Mouse (Mus musculus): Measurements from ENCODE around the gene Fam155a. TPM values are rescaled to one million over a fixed set of nuclear protein-coding genes. Genes with fewer than 3 reads are reported as not detected.

Gene Fam155a
- polyA plus RNA-seq, 1 experiment from 2014 or later: 0.93 TPM

DNA sequence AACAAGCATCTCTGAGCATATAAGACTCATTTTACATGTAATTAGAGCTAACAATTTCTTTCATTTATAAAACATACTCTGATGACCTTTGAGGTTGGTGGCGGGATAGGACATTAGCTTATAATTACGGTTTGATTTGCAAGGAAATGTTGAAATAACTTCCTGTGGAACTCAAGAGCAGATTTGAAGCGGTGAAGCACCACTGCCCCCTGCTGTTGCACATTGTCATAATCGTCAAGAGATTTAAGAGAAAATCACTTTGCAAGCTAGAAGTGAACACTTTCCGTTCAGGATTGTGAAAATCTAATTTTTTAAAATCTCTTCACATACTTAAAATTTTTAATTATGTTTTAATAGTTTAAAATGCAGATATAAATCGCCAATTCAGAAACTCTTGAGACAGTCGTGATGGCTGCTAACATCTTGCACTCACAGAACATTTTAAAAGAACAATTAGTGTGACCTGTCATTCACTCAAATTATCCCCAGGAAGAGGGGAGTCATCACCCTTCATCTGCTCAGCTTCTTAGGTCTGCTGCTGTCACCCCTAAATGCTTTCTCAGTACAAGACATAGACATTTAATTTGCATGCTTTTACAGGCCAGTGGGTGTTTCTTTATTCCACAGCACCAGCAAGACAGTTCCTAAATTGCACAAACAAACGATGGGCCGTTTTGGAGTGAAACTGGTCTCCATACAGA, 595.9 kb downstream of the Fam155a start:
- H3K27me3 ChIP-seq (ENCODE audit: control insufficient read depth, insufficient read depth, low read length): no peaks in the 10 kb centered on the region
- 24% methylated on average over 9 of the region's 9 CpGs for WGBS
- ATAC-seq (ENCODE audit: low FRiP score, low TSS enrichment) (no peak), DNase-seq (ENCODE audit: low spot score) (peak; percentile 79)
- H3K9ac ChIP-seq (ENCODE audit: low read length): no peak overlapping the region
- H3K4me3 ChIP-seq (ENCODE audit: low read depth, low read length): no peak overlapping the region
- no peaks in the 10 kb centered on the region for H3K36me3 ChIP-seq (ENCODE audit: control insufficient read depth, insufficient read depth, low read length)
- no peak overlapping the region for H3K27ac ChIP-seq (replicated peaks)
- H3K4me2 ChIP-seq (replicated peaks; ENCODE audit: low read depth): no peak overlapping the region
- no peaks in the 10 kb centered on the region for H3K9me3 ChIP-seq (ENCODE audit: control insufficient read depth, low read length)
- TF ChIP-seq EP300 (optimal IDR thresholded peaks at IDR 0.05) (no peak), CTCF (IDR thresholded peaks at IDR 0.05; ENCODE audit: low read depth) (peak; percentile 95)
- no peaks in the 10 kb centered on the region for H3K4me1 ChIP-seq (replicated peaks; ENCODE audit: control insufficient read depth, insufficient read depth)

- no peaks in the 10 kb centered on the region for H3K36me3 ChIP-seq (ENCODE audit: control insufficient read depth, insufficient read depth, low read length)
- H3K9me3 ChIP-seq (ENCODE audit: control insufficient read depth, low read length): no peaks in the 10 kb centered on the region
- WGBS: 52% methylated on average over 5 of the region's 5 CpGs
- DNase-seq (ENCODE audit: low spot score) (peak; percentile 29), ATAC-seq (ENCODE audit: low FRiP score, low TSS enrichment) (peak; percentile 60)
- H3K9ac ChIP-seq (ENCODE audit: low read length): no peak overlapping the region
- H3K4me2 ChIP-seq (replicated peaks; ENCODE audit: low read depth): no peak overlapping the region
- no peak for TF ChIP-seq CTCF (IDR thresholded peaks at IDR 0.05; ENCODE audit: low read depth)
- TF ChIP-seq EP300 (optimal IDR thresholded peaks at IDR 0.05): no peak
- H3K4me1 ChIP-seq (replicated peaks; ENCODE audit: control insufficient read depth, insufficient read depth): no peaks in the 10 kb centered on the region
- no peaks in the 10 kb centered on the region for H3K27me3 ChIP-seq (ENCODE audit: control insufficient read depth, insufficient read depth, low read length)
- no peak overlapping the region for H3K27ac ChIP-seq (replicated peaks)
- H3K4me3 ChIP-seq (ENCODE audit: low read depth, low read length): no peak overlapping the region
These were observed 599.1 kb downstream of the Fam155a start for GRCm38 (mm10) chr8:9171848-9172247.

DNA sequence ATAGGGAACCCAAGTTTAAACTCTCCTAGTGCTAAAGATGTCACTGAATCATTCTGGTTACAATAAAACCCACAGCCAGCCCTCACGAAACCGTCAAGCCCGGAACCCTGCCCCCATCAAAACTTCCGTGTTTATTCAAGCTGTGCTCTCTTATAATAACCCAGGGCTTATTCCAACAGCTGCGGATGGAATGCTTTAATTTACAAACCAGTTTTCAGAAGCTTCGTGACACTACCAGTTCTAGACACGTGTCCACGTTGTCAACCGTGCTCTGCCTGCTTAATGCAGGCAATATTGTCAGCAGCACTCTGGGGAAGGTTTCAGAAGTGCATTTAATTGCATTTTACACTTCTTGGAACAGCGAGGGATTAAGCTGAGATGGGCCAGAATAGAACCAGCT, 603.0 kb downstream of the Fam155a start:
- ATAC-seq (ENCODE audit: low FRiP score, low TSS enrichment) (no peak), DNase-seq (ENCODE audit: low spot score) (no peak)
- 25% methylated on average over 10 of the region's 10 CpGs for WGBS
- no peak for TF ChIP-seq CTCF (IDR thresholded peaks at IDR 0.05; ENCODE audit: low read depth)
- no peak for TF ChIP-seq EP300 (optimal IDR thresholded peaks at IDR 0.05)
- H3K27ac ChIP-seq (replicated peaks): no peak overlapping the region
- no peaks in the 10 kb centered on the region for H3K9me3 ChIP-seq (ENCODE audit: control insufficient read depth, low read length)
- no peak overlapping the region for H3K9ac ChIP-seq (ENCODE audit: low read length)
- H3K4me1 ChIP-seq (replicated peaks; ENCODE audit: control insufficient read depth, insufficient read depth): no peaks in the 10 kb centered on the region
- H3K27me3 ChIP-seq (ENCODE audit: control insufficient read depth, insufficient read depth, low read length): no peaks in the 10 kb centered on the region
- no peak overlapping the region for H3K4me2 ChIP-seq (replicated peaks; ENCODE audit: low read depth)
- no peak overlapping the region for H3K4me3 ChIP-seq (ENCODE audit: low read depth, low read length)
- no peaks in the 10 kb centered on the region for H3K36me3 ChIP-seq (ENCODE audit: control insufficient read depth, insufficient read depth, low read length)

- WGBS: 56% methylated on average over 4 of the region's 4 CpGs
- no peak for DNase-seq (ENCODE audit: low spot score)
These were observed 609.4 kb downstream of the Fam155a start for GRCm38 (mm10) chr8:9161606-9162005.

GRCm38 (mm10) chr8:9159322-9159721, 611.6 kb downstream of the Fam155a start:
- TF ChIP-seq EP300 (optimal IDR thresholded peaks at IDR 0.05) (no peak), CTCF (IDR thresholded peaks at IDR 0.05; ENCODE audit: low read depth) (no peak)
- Histone ChIP-seq H3K36me3 (ENCODE audit: control insufficient read depth, insufficient read depth, low read length) (no peaks in the 10 kb centered on the region), H3K4me2 (replicated peaks; ENCODE audit: low read depth) (no peak overlapping the region), H3K27me3 (ENCODE audit: control insufficient read depth, insufficient read depth, low read length) (no peaks in the 10 kb centered on the region), H3K9me3 (ENCODE audit: control insufficient read depth, low read length) (no peaks in the 10 kb centered on the region), H3K4me3 (ENCODE audit: low read depth, low read length) (no peak overlapping the region), H3K27ac (replicated peaks) (no peak overlapping the region), H3K9ac (ENCODE audit: low read length) (no peak overlapping the region), H3K4me1 (replicated peaks; ENCODE audit: control insufficient read depth, insufficient read depth) (no peaks in the 10 kb centered on the region)
- ATAC-seq (ENCODE audit: low FRiP score, low TSS enrichment) (no peak), DNase-seq (ENCODE audit: low spot score) (no peak)
- WGBS: 76% methylated on average over 7 of the region's 7 CpGs

More at GRCm38 (mm10) chr8:9161606-9162005, 609.4 kb downstream of the Fam155a start:
- no peak for ATAC-seq (ENCODE audit: low FRiP score, low TSS enrichment)
- no peaks in the 10 kb centered on the region for H3K27me3 ChIP-seq (ENCODE audit: control insufficient read depth, insufficient read depth, low read length)
- no peaks in the 10 kb centered on the region for H3K4me1 ChIP-seq (replicated peaks; ENCODE audit: control insufficient read depth, insufficient read depth)
- TF ChIP-seq CTCF (IDR thresholded peaks at IDR 0.05; ENCODE audit: low read depth) (no peak), EP300 (optimal IDR thresholded peaks at IDR 0.05) (no peak)
- no peak overlapping the region for H3K4me2 ChIP-seq (replicated peaks; ENCODE audit: low read depth)
- no peaks in the 10 kb centered on the region for H3K36me3 ChIP-seq (ENCODE audit: control insufficient read depth, insufficient read depth, low read length)
- no peaks in the 10 kb centered on the region for H3K9me3 ChIP-seq (ENCODE audit: control insufficient read depth, low read length)
- H3K9ac ChIP-seq (ENCODE audit: low read length): no peak overlapping the region
- H3K27ac ChIP-seq (replicated peaks): no peak overlapping the region
- H3K4me3 ChIP-seq (ENCODE audit: low read depth, low read length): no peak overlapping the region

GRCm38 (mm10) chr8:9158652-9159051, 612.3 kb downstream of the Fam155a start:
- DNase-seq (ENCODE audit: low spot score): no peak
- WGBS: 74% methylated on average over 13 of the region's 13 CpGs
- H3K36me3 ChIP-seq (ENCODE audit: control insufficient read depth, insufficient read depth, low read length): no peaks in the 10 kb centered on the region

More at GRCm38 (mm10) chr8:9158652-9159051, 612.3 kb downstream of the Fam155a start:
- Histone ChIP-seq H3K9me3 (ENCODE audit: control insufficient read depth, low read length) (no peaks in the 10 kb centered on the region), H3K4me3 (ENCODE audit: low read depth, low read length) (no peak overlapping the region), H3K9ac (ENCODE audit: low read length) (no peak overlapping the region), H3K4me1 (replicated peaks; ENCODE audit: control insufficient read depth, insufficient read depth) (no peaks in the 10 kb centered on the region), H3K4me2 (replicated peaks; ENCODE audit: low read depth) (no peak overlapping the region), H3K27ac (replicated peaks) (no peak overlapping the region), H3K27me3 (ENCODE audit: control insufficient read depth, insufficient read depth, low read length) (no peaks in the 10 kb centered on the region)
- TF ChIP-seq CTCF (IDR thresholded peaks at IDR 0.05; ENCODE audit: low read depth) (no peak), EP300 (optimal IDR thresholded peaks at IDR 0.05) (no peak)
- no peak for ATAC-seq (ENCODE audit: low FRiP score, low TSS enrichment)

Data from stomach, postnatal 0 days (tissue).